Comparison of ENCODE assay signal across 23 mouse cellular contexts in the genomic region with DNA sequence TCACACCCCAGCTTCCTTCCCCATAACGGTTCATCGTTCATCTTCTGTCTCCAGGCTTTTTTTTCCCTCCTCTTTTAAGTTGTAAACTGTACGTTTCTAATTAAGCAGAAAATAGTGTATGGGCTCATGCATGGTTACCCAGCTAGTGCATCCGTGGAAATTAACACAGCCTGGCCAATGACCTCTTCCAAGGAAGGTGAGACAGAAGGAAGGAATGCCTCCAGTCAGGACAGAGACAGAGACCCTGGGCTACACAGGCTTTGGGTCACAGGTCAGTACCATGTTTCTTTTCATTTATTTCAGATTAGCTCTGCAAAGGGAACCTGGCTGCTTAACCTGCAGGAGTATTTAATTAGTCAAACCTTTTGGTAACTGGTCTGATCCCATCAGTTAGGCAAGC. TPM values are rescaled to one million over a fixed set of nuclear protein-coding genes. Genes with fewer than 3 reads are reported as not detected.
DNase-seq lines count a peak whose midpoint lies in the region; ATAC-seq lines count a peak whose summit lies in the region.
"Had no signal": no experiment of that assay in that cellular context is flagged by ENCODE, and none has a peak within 500 bp of the region (broad histone marks: within the 10 kb centered on the region; RNA-seq: fewer than 3 reads in every experiment).

No protein-coding gene starts in this region.

- no peaks in the 10 kb centered on the region for H3K9me3 ChIP-seq in kidney, embryonic 14.5 days (ENCODE audit: control insufficient read depth, low read length)
- H3K9me3 ChIP-seq in limb, embryonic 12.5 days: peaks cover 1% of the 10 kb centered on the region
- no peaks in the 10 kb centered on the region for H3K9me3 ChIP-seq in limb, embryonic 10.5 days (replicated peaks)
- H3K9me3 ChIP-seq in stomach, embryonic 15.5 days: no peaks in the 10 kb centered on the region
- 0 out of 2 replicates have a peak, but pooled peaks cover 1% of the 10 kb centered on the region for H3K9me3 ChIP-seq in stomach, embryonic 16.5 days (replicated peaks; ENCODE audit: control insufficient read depth, low read length)
- H3K9me3 ChIP-seq: embryonic facial prominence, embryonic 15.5 days; heart, embryonic 10.5 days; heart, embryonic 13.5 days; hindbrain, embryonic 15.5 days had no signal

- no peak overlapping the region for H3K9ac ChIP-seq in kidney, embryonic 14.5 days (ENCODE audit: low read depth, low read length)
- H3K9ac ChIP-seq in limb, embryonic 12.5 days (replicated peaks): no peak overlapping the region
- H3K9ac ChIP-seq in stomach, embryonic 15.5 days: no peak overlapping the region
- no peak overlapping the region for H3K9ac ChIP-seq in stomach, embryonic 16.5 days (ENCODE audit: low read length)
- H3K9ac ChIP-seq: embryonic facial prominence, embryonic 15.5 days; forebrain, postnatal 0 days; heart, embryonic 13.5 days; hindbrain, embryonic 12.5 days; hindbrain, embryonic 15.5 days had no signal

- ATAC-seq in kidney, embryonic 14.5 days (ENCODE audit: low FRiP score, low TSS enrichment): peak; percentile 77
- ATAC-seq in limb, embryonic 12.5 days (ENCODE audit: insufficient number of reproducible peaks, insufficient read depth, low FRiP score, low TSS enrichment, low read depth): no peak
- no peak for ATAC-seq in stomach, embryonic 15.5 days (ENCODE audit: insufficient read depth, low FRiP score, low read depth)
- ATAC-seq in stomach, embryonic 16.5 days (ENCODE audit: insufficient read depth, low FRiP score): no peak
- ATAC-seq: CD4-positive, CD25-positive, alpha-beta regulatory T cell, adult 4 months; forebrain, embryonic 14.5 days; forebrain, postnatal 0 days had no signal

- H3K4me1 ChIP-seq in kidney, embryonic 14.5 days (ENCODE audit: control insufficient read depth, insufficient read depth, low read length): peaks cover 17% of the 10 kb centered on the region
- H3K4me1 ChIP-seq in limb, embryonic 12.5 days (replicated peaks): peaks cover 32% of the 10 kb centered on the region
- peaks cover 26% of the 10 kb centered on the region for H3K4me1 ChIP-seq in limb, embryonic 10.5 days
- H3K4me1 ChIP-seq in stomach, embryonic 15.5 days: peaks cover 5% of the 10 kb centered on the region; the same call in 1 of the 2 replicates
- peaks cover 9% of the 10 kb centered on the region for H3K4me1 ChIP-seq in stomach, embryonic 16.5 days (ENCODE audit: control insufficient read depth, insufficient read depth, low read length)

- no peak overlapping the region for H3K4me3 ChIP-seq in kidney, embryonic 14.5 days (ENCODE audit: low read length)
- no peak overlapping the region for H3K4me3 ChIP-seq in limb, embryonic 12.5 days (replicated peaks)
- H3K4me3 ChIP-seq in limb, embryonic 10.5 days: no peak overlapping the region
- H3K4me3 ChIP-seq in stomach, embryonic 15.5 days (replicated peaks): no peak overlapping the region
- no peak overlapping the region for H3K4me3 ChIP-seq in stomach, embryonic 16.5 days (replicated peaks; ENCODE audit: low read length)
- H3K4me3 ChIP-seq: embryonic facial prominence, embryonic 15.5 days; heart, adult 2 months; heart, embryonic 10.5 days; heart, embryonic 13.5 days; hindbrain, embryonic 12.5 days; hindbrain, embryonic 15.5 days had no signal

- H3K27ac ChIP-seq in kidney, embryonic 14.5 days (ENCODE audit: low read depth, low read length): no peak overlapping the region
- peak overlapping the region; percentile 67; the same call in 1 of the 2 replicates for H3K27ac ChIP-seq in limb, embryonic 12.5 days
- no peak overlapping the region for H3K27ac ChIP-seq in limb, embryonic 10.5 days
- H3K27ac ChIP-seq in stomach, embryonic 15.5 days: peak overlapping the region; percentile 40; the same call in 1 of the 2 replicates
- H3K27ac ChIP-seq in stomach, embryonic 16.5 days (ENCODE audit: low read length): peak overlapping the region; percentile 48; the same call in 1 of the 2 replicates
- H3K27ac ChIP-seq: embryonic facial prominence, embryonic 15.5 days; heart, adult 2 months; heart, embryonic 10.5 days; heart, embryonic 13.5 days; hindbrain, embryonic 12.5 days; hindbrain, embryonic 15.5 days had no signal

- H3K27me3 ChIP-seq in kidney, embryonic 14.5 days (ENCODE audit: control insufficient read depth, insufficient read depth, low read length): no peaks in the 10 kb centered on the region
- no peaks in the 10 kb centered on the region for H3K27me3 ChIP-seq in limb, embryonic 12.5 days
- no peaks in the 10 kb centered on the region for H3K27me3 ChIP-seq in limb, embryonic 10.5 days (ENCODE audit: low read depth, poor library complexity, severe bottlenecking)
- no peaks in the 10 kb centered on the region for H3K27me3 ChIP-seq in stomach, embryonic 15.5 days (replicated peaks)
- H3K27me3 ChIP-seq in stomach, embryonic 16.5 days (ENCODE audit: control insufficient read depth, insufficient read depth, low read length): no peaks in the 10 kb centered on the region
- H3K27me3 ChIP-seq: embryonic facial prominence, embryonic 15.5 days; heart, embryonic 13.5 days; hindbrain, embryonic 12.5 days; hindbrain, embryonic 15.5 days had no signal

- H3K36me3 ChIP-seq in kidney, embryonic 14.5 days (ENCODE audit: control insufficient read depth, insufficient read depth, low read length): no peaks in the 10 kb centered on the region; the same call in 1 of the 2 replicates
- 0 out of 2 replicates have a peak, but pooled peaks cover under 1% of the 10 kb centered on the region for H3K36me3 ChIP-seq in limb, embryonic 12.5 days
- no peaks in the 10 kb centered on the region for H3K36me3 ChIP-seq in limb, embryonic 10.5 days
- no peaks in the 10 kb centered on the region for H3K36me3 ChIP-seq in stomach, embryonic 15.5 days
- no peaks in the 10 kb centered on the region for H3K36me3 ChIP-seq in stomach, embryonic 16.5 days (ENCODE audit: control insufficient read depth, insufficient read depth, low read length)
- H3K36me3 ChIP-seq: embryonic facial prominence, embryonic 15.5 days; heart, embryonic 10.5 days; heart, embryonic 13.5 days; hindbrain, embryonic 12.5 days; hindbrain, embryonic 15.5 days had no signal

- no peak overlapping the region for H3K4me2 ChIP-seq in kidney, embryonic 14.5 days (replicated peaks; ENCODE audit: low read depth, low read length)
- no peak overlapping the region for H3K4me2 ChIP-seq in limb, embryonic 12.5 days
- no peak overlapping the region for H3K4me2 ChIP-seq in stomach, embryonic 15.5 days
- no peak overlapping the region for H3K4me2 ChIP-seq in stomach, embryonic 16.5 days (ENCODE audit: low read depth, low read length)
- H3K4me2 ChIP-seq: embryonic facial prominence, embryonic 15.5 days; heart, embryonic 13.5 days; hindbrain, embryonic 12.5 days; hindbrain, embryonic 15.5 days had no signal

- no peak for DNase-seq in kidney, postnatal 36 days
- no peak for DNase-seq in limb, embryonic 10.5 days (ENCODE audit: low spot score)
- DNase-seq: adrenal gland, adult 2 months; adrenal gland, postnatal 14 days; cerebellum, adult 11 months; cerebellum, adult 2 months; cerebellum, adult 9-11 months; cerebellum, postnatal 25 days; forebrain, postnatal 0 days; gastrocnemius, postnatal 25 days; heart, adult 2 months had no signal

- WGBS in kidney, embryonic 14.5 days: 29% methylated on average over 4 of the region's 4 CpGs
- WGBS in limb, embryonic 12.5 days: 33% methylated on average over 4 of the region's 4 CpGs
- WGBS in limb, embryonic 10.5 days: 29% methylated on average over 4 of the region's 4 CpGs
- 55% methylated on average over 4 of the region's 4 CpGs for WGBS in stomach, embryonic 15.5 days
- WGBS in stomach, embryonic 16.5 days: 48% methylated on average over 4 of the region's 4 CpGs

RNA-seq across cellular contexts. Expression of gene Frem2, which starts 57.0 kb away (rescaled TPM):
- polyA plus RNA-seq in kidney, embryonic 14.5 days (2014; fragmentation: Nextera tagmentation; extraction: Ambion mirVana): 14.8 and 27.0 TPM in 2 replicates
- polyA plus RNA-seq in limb, embryonic 12.5 days (2016; fragmentation: Nextera tagmentation; extraction: Ambion mirVana): 7.4 and 7.6 TPM in 2 replicates
- polyA plus RNA-seq in limb, embryonic 10.5 days (2016; fragmentation: Nextera tagmentation; extraction: Ambion mirVana): 2.9 and 3.7 TPM in 2 replicates
- 11.6 and 12.0 TPM in 2 replicates for polyA plus RNA-seq in stomach, embryonic 15.5 days (2015; fragmentation: Nextera tagmentation; extraction: Ambion mirVana)
- 16.4 TPM in 2 replicates for polyA plus RNA-seq in stomach, embryonic 16.5 days (2015; fragmentation: Nextera tagmentation; extraction: Ambion mirVana)
- polyA plus RNA-seq: C2C12; CD4-positive, CD25-positive, alpha-beta regulatory T cell, adult 4 months had no signal

Comparison
In these comparisons a context has a peak if more than half of its experiments do, and no peak if none do; other contexts are left out.
1. H3K27ac ChIP-seq: peak in limb, embryonic 12.5 days (single experiment), stomach, embryonic 15.5 days (single experiment) and stomach, embryonic 16.5 days (single experiment); none in kidney, embryonic 14.5 days (single experiment) and limb, embryonic 10.5 days (single experiment).